Mouse (Mus musculus): Measurements from ENCODE around the gene Cenpv.

Gene Cenpv

GRCm38 (mm10) chr11:62539089-62539890 is at the start of gene Cenpv:
Cenpv (minus strand) TSS chr11:62539261.
- DNase-seq: peak; percentile 84 to 93

- DNase-seq: no peak
Measured at GRCm38 (mm10) chr11:62587034-62587433, 48.0 kb upstream of the Cenpv start.

- DNase-seq: no peak
Measured at GRCm38 (mm10) chr11:62584671-62585206, 45.7 kb upstream of the Cenpv start.

GRCm38 (mm10) chr11:62583031-62583430 is 44.0 kb upstream of the Cenpv start:
- no peak for DNase-seq

- peak in 1 of 2 experiments; percentile 29 for DNase-seq
Measured at GRCm38 (mm10) chr11:62576530-62577152, 37.6 kb upstream of the Cenpv start.

- DNase-seq: peak; percentile 82 to 84
Measured at GRCm38 (mm10) chr11:62575659-62576438, 36.8 kb upstream of the Cenpv start.

- peak; percentile 92 to 94 for DNase-seq
Measured at GRCm38 (mm10) chr11:62575297-62575658, 36.2 kb upstream of the Cenpv start.

GRCm38 (mm10) chr11:62574703-62575085 is 35.6 kb upstream of the Cenpv start:
- no peak for DNase-seq

GRCm38 (mm10) chr11:62573959-62574702 is 35.1 kb upstream of the Cenpv start, which contains the start of gene Trpv2:
Trpv2 (plus strand) TSS chr11:62574486.
- DNase-seq: no peak

GRCm38 (mm10) chr11:62568300-62568699 is 29.2 kb upstream of the Cenpv start:
- DNase-seq: no peak

GRCm38 (mm10) chr11:62566211-62566610 is 27.1 kb upstream of the Cenpv start:
- DNase-seq: no peak

- no peak for DNase-seq
Measured at GRCm38 (mm10) chr11:62565747-62566146, 26.7 kb upstream of the Cenpv start.

- no peak for DNase-seq
Measured at GRCm38 (mm10) chr11:62563590-62563989, 24.5 kb upstream of the Cenpv start.

GRCm38 (mm10) chr11:62560463-62561016 is 21.5 kb upstream of the Cenpv start:
- peak; percentile 30 to 39 for DNase-seq

GRCm38 (mm10) chr11:62558961-62559646 is 20.0 kb upstream of the Cenpv start:
- DNase-seq: no peak

GRCm38 (mm10) chr11:62558152-62558551 is 19.1 kb upstream of the Cenpv start:
- no peak for DNase-seq

GRCm38 (mm10) chr11:62557205-62557604 is 18.1 kb upstream of the Cenpv start:
- no peak for DNase-seq

GRCm38 (mm10) chr11:62555896-62556412 is 16.9 kb upstream of the Cenpv start:
- no peak for DNase-seq

- no peak for DNase-seq
Measured at GRCm38 (mm10) chr11:62554934-62555517, 16.0 kb upstream of the Cenpv start.

- DNase-seq: no peak
Measured at GRCm38 (mm10) chr11:62554163-62554855, 15.2 kb upstream of the Cenpv start.
